Mouse (Mus musculus): ENCODE results near the gene Rtf2. TPM values are rescaled to one million over a fixed set of nuclear protein-coding genes. Genes with fewer than 3 reads are reported as not detected.

The Rtf2 gene
- polyA plus RNA-seq, 1 experiment, result 4.2 TPM

- H3K27me3 ChIP-seq (ENCODE audit: control insufficient read depth), result no peaks in the 10 kb centered on the region
- no peaks in the 10 kb centered on the region for H3K4me1 ChIP-seq (ENCODE audit: control insufficient read depth)
- H3K36me3 ChIP-seq (ENCODE audit: control insufficient read depth), result no peaks in the 10 kb centered on the region
These were observed 22.1 kb upstream of the Rtf2 start for GRCm38 (mm10) chr2:172418208-172418607.

GRCm38 (mm10) chr2:172430609-172431008, 9.7 kb upstream of the Rtf2 start:
- H3K27me3 ChIP-seq (ENCODE audit: control insufficient read depth), result no peaks in the 10 kb centered on the region
- no peak overlapping the region for H3K4me3 ChIP-seq (replicated peaks)
- TF ChIP-seq TAL1 (IDR thresholded peaks at IDR 0.05; ENCODE audit: low read length), result no peak
- no peak for TF ChIP-seq GATA1 (IDR thresholded peaks at IDR 0.05; ENCODE audit: low read length)
- no peaks in the 10 kb centered on the region for H3K4me1 ChIP-seq (ENCODE audit: control insufficient read depth)
- no peaks in the 10 kb centered on the region for H3K36me3 ChIP-seq (ENCODE audit: control insufficient read depth)
- no peaks in the 10 kb centered on the region for H3K9me3 ChIP-seq (ENCODE audit: control insufficient read depth, low read length)

More at GRCm38 (mm10) chr2:172418208-172418607, 22.1 kb upstream of the Rtf2 start:
- H3K9me3 ChIP-seq (ENCODE audit: control insufficient read depth, low read length), result no peaks in the 10 kb centered on the region
- H3K4me3 ChIP-seq (replicated peaks), result no peak overlapping the region
- no peak for TF ChIP-seq GATA1 (IDR thresholded peaks at IDR 0.05; ENCODE audit: low read length)
- no peak for TF ChIP-seq TAL1 (IDR thresholded peaks at IDR 0.05; ENCODE audit: low read length)

GRCm38 (mm10) chr2:172433746-172434145, 6.6 kb upstream of the Rtf2 start:
- Histone ChIP-seq H3K4me3 (replicated peaks) (no peak overlapping the region), H3K36me3 (ENCODE audit: control insufficient read depth) (no peaks in the 10 kb centered on the region), H3K9me3 (ENCODE audit: control insufficient read depth, low read length) (no peaks in the 10 kb centered on the region), H3K27me3 (ENCODE audit: control insufficient read depth) (no peaks in the 10 kb centered on the region), H3K4me1 (ENCODE audit: control insufficient read depth) (peaks cover 2% of the 10 kb centered on the region; the same call in 1 of the 2 replicates)
- no peak for TF ChIP-seq GATA1 (IDR thresholded peaks at IDR 0.05; ENCODE audit: low read length)
- TF ChIP-seq TAL1 (IDR thresholded peaks at IDR 0.05; ENCODE audit: low read length), result no peak

GRCm38 (mm10) chr2:172437371-172437952, 2.9 kb upstream of the Rtf2 start:
- TF ChIP-seq GATA1 (IDR thresholded peaks at IDR 0.05; ENCODE audit: low read length), result no peak
- no peak for TF ChIP-seq TAL1 (IDR thresholded peaks at IDR 0.05; ENCODE audit: low read length)
- Histone ChIP-seq H3K4me3 (replicated peaks) (no peak overlapping the region), H3K36me3 (ENCODE audit: control insufficient read depth) (peaks cover 8% of the 10 kb centered on the region), H3K4me1 (ENCODE audit: control insufficient read depth) (peaks cover 29% of the 10 kb centered on the region), H3K27me3 (ENCODE audit: control insufficient read depth) (no peaks in the 10 kb centered on the region), H3K9me3 (ENCODE audit: control insufficient read depth, low read length) (no peaks in the 10 kb centered on the region)

- H3K27me3 ChIP-seq (ENCODE audit: control insufficient read depth), result no peaks in the 10 kb centered on the region
- H3K9me3 ChIP-seq (ENCODE audit: control insufficient read depth, low read length), result no peaks in the 10 kb centered on the region
- H3K36me3 ChIP-seq (ENCODE audit: control insufficient read depth), result peaks cover 29% of the 10 kb centered on the region
- TF ChIP-seq TAL1 (IDR thresholded peaks at IDR 0.05; ENCODE audit: low read length) (no peak), GATA1 (IDR thresholded peaks at IDR 0.05; ENCODE audit: low read length) (no peak)
- H3K4me1 ChIP-seq (ENCODE audit: control insufficient read depth), result peaks cover 39% of the 10 kb centered on the region
- H3K4me3 ChIP-seq (replicated peaks), result peak overlapping the region; percentile 68
These were observed 267 bp downstream of the Rtf2 start for GRCm38 (mm10) chr2:172440640-172441005.

- no peaks in the 10 kb centered on the region for H3K27me3 ChIP-seq (ENCODE audit: control insufficient read depth)
- H3K36me3 ChIP-seq (ENCODE audit: control insufficient read depth), result peaks cover 35% of the 10 kb centered on the region
- H3K9me3 ChIP-seq (ENCODE audit: control insufficient read depth, low read length), result no peaks in the 10 kb centered on the region
- no peak for TF ChIP-seq TAL1 (IDR thresholded peaks at IDR 0.05; ENCODE audit: low read length)
- TF ChIP-seq GATA1 (IDR thresholded peaks at IDR 0.05; ENCODE audit: low read length), result no peak
- H3K4me1 ChIP-seq (ENCODE audit: control insufficient read depth), result peaks cover 39% of the 10 kb centered on the region
- peak overlapping the region; percentile 68 for H3K4me3 ChIP-seq (replicated peaks)
These were observed 820 bp downstream of the Rtf2 start for GRCm38 (mm10) chr2:172441176-172441575.

GRCm38 (mm10) chr2:172445617-172446016, 5.3 kb downstream of the Rtf2 start:
- TF ChIP-seq GATA1 (IDR thresholded peaks at IDR 0.05; ENCODE audit: low read length), result no peak
- no peak for TF ChIP-seq TAL1 (IDR thresholded peaks at IDR 0.05; ENCODE audit: low read length)
- H3K4me1 ChIP-seq (ENCODE audit: control insufficient read depth), result peaks cover 26% of the 10 kb centered on the region
- H3K4me3 ChIP-seq (replicated peaks), result no peak overlapping the region
- no peaks in the 10 kb centered on the region for H3K9me3 ChIP-seq (ENCODE audit: control insufficient read depth, low read length)
- peaks cover 79% of the 10 kb centered on the region for H3K36me3 ChIP-seq (ENCODE audit: control insufficient read depth)
- H3K27me3 ChIP-seq (ENCODE audit: control insufficient read depth), result no peaks in the 10 kb centered on the region

GRCm38 (mm10) chr2:172447317-172447716, 7.0 kb downstream of the Rtf2 start:
- peaks cover 11% of the 10 kb centered on the region for H3K4me1 ChIP-seq (ENCODE audit: control insufficient read depth)
- no peaks in the 10 kb centered on the region for H3K9me3 ChIP-seq (ENCODE audit: control insufficient read depth, low read length)
- TF ChIP-seq TAL1 (IDR thresholded peaks at IDR 0.05; ENCODE audit: low read length), result no peak
- no peak for TF ChIP-seq GATA1 (IDR thresholded peaks at IDR 0.05; ENCODE audit: low read length)
- peaks cover 88% of the 10 kb centered on the region for H3K36me3 ChIP-seq (ENCODE audit: control insufficient read depth)
- H3K27me3 ChIP-seq (ENCODE audit: control insufficient read depth), result no peaks in the 10 kb centered on the region
- H3K4me3 ChIP-seq (replicated peaks), result no peak overlapping the region

GRCm38 (mm10) chr2:172448329-172448728, 8.0 kb downstream of the Rtf2 start:
- peaks cover 95% of the 10 kb centered on the region for H3K36me3 ChIP-seq (ENCODE audit: control insufficient read depth)
- no peaks in the 10 kb centered on the region for H3K9me3 ChIP-seq (ENCODE audit: control insufficient read depth, low read length)
- no peaks in the 10 kb centered on the region for H3K27me3 ChIP-seq (ENCODE audit: control insufficient read depth)
- H3K4me1 ChIP-seq (ENCODE audit: control insufficient read depth), result peaks cover 2% of the 10 kb centered on the region
- TF ChIP-seq TAL1 (IDR thresholded peaks at IDR 0.05; ENCODE audit: low read length) (no peak), GATA1 (IDR thresholded peaks at IDR 0.05; ENCODE audit: low read length) (no peak)
- H3K4me3 ChIP-seq (replicated peaks), result no peak overlapping the region

GRCm38 (mm10) chr2:172450640-172451039, 10.3 kb downstream of the Rtf2 start:
- TF ChIP-seq GATA1 (IDR thresholded peaks at IDR 0.05; ENCODE audit: low read length) (no peak), TAL1 (IDR thresholded peaks at IDR 0.05; ENCODE audit: low read length) (no peak)
- H3K4me3 ChIP-seq (replicated peaks), result no peak overlapping the region
- H3K36me3 ChIP-seq (ENCODE audit: control insufficient read depth), result peaks cover 98% of the 10 kb centered on the region
- H3K27me3 ChIP-seq (ENCODE audit: control insufficient read depth), result no peaks in the 10 kb centered on the region
- no peaks in the 10 kb centered on the region for H3K4me1 ChIP-seq (ENCODE audit: control insufficient read depth)
- no peaks in the 10 kb centered on the region for H3K9me3 ChIP-seq (ENCODE audit: control insufficient read depth, low read length)
